Mouse (Mus musculus) G1E (cell line): ENCODE data around the gene Baz2b. TPM values are rescaled to one million over a fixed set of nuclear protein-coding genes. Genes with fewer than 3 reads are reported as not detected.

ENCODE experiments used
- ATAC-seq: 2 replicates; pipeline ENCODE4 v1.8.0; 2016; ENCODE audit warnings: mild to moderate bottlenecking; ENCODE audit not compliant: insufficient number of reproducible peaks, poor library complexity, low FRiP score, severe bottlenecking; ENCODE audit errors: extremely low read depth
- DNase-seq: peaks from one replicate; pipeline ENCODE4 v3.0.0; 2012; ENCODE audit warnings: low spot score
- H3K27me3 ChIP-seq: 2 replicates; pipeline ENCODE4 v1.6.1; 2012; ENCODE audit warnings: mild to moderate bottlenecking, low read length, inconsistent platforms; ENCODE audit not compliant: insufficient read depth
- H3K36me3 ChIP-seq: replicated peaks from 2 replicates; pipeline ENCODE3; 2012; ENCODE audit warnings: mild to moderate bottlenecking, inconsistent platforms
- H3K4me1 ChIP-seq: 2 replicates; pipeline ENCODE4 v1.6.1; 2012; ENCODE audit warnings: low read depth, low read length, inconsistent platforms, mixed read lengths; ENCODE audit not compliant: insufficient read depth
- H3K4me3 ChIP-seq: 2 replicates; pipeline ENCODE4 v1.5.1; 2012; ENCODE audit warnings: low read depth, mild to moderate bottlenecking, inconsistent platforms, low read length, moderate library complexity, mixed read lengths
- H3K9me3 ChIP-seq: replicated peaks from 2 replicates; pipeline ENCODE4 v1.6.1; 2012; ENCODE audit warnings: inconsistent platforms
- CTCF ChIP-seq: IDR thresholded peaks from 2 replicates; pipeline ENCODE4 v1.5.1; 2012; ENCODE audit warnings: low read depth, low read length, inconsistent platforms, mixed read lengths
- GATA1 ChIP-seq: IDR thresholded peaks from 2 replicates; pipeline ENCODE4 v1.6.1; 2012; ENCODE audit warnings: borderline replicate concordance, low read length, inconsistent platforms, mixed read lengths
- GATA2 ChIP-seq: IDR thresholded peaks from 2 replicates; pipeline ENCODE4 v1.6.1; 2012; ENCODE audit warnings: low read depth, low read length, inconsistent platforms, borderline replicate concordance
- POLR2AphosphoS5 ChIP-seq: IDR thresholded peaks from 2 replicates; pipeline ENCODE4 v1.6.1; 2012; ENCODE audit warnings: low read depth, low read length, inconsistent platforms; ENCODE audit not compliant: insufficient replicate concordance
- TAL1 ChIP-seq: conservative IDR thresholded peaks from 2 replicates; pipeline ENCODE4 v1.6.1; 2012; ENCODE audit warnings: low read depth, low read length, inconsistent platforms, mixed read lengths
- polyA plus RNA-seq: library from polyadenylated mRNA; stranded (reverse); fragments of >175 nt; gene quantifications from 2 replicates; pipeline ENCODE4 v1.2.3, GENCODE M21; 2012
- total RNA-seq, 2 experiments: library from RNA; stranded (forward) in 1 of 2; stranded (reverse) in 1 of 2; fragments of 200-1000 nt in 1 of 2; fragments of >200 nt in 1 of 2; fragmentation: Nextera tagmentation in 1 of 2; gene quantifications; 2 replicates each; pipeline ENCODE4 v1.2.3; 2014 to 2017

Baz2b gene
- total and polyA plus RNA-seq, 3 experiments: 13.2 to 104 (median 66.5) TPM

DNA sequence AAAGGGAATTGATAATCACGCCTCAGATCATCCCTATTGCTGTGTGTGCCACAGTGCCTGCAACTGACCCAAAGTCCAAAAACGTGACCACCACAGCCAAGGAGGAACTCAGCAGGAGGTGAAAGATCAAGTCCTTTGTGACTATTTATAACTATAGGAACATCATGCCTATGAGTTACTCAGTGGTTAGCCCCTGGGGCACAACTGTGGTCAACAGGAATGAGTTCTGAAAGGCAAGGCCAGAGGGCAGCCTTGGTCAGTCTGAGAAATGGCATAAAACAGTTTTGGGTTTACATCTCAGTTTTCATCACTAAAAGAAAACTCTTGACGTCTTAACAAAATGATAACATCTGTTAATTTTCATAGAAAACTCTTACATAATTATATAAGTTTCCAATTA is 254.8 kb downstream of the Baz2b start:
- Histone ChIP-seq H3K9me3 (no peaks in the 10 kb centered on the region), H3K36me3 (peaks cover 39% of the 10 kb centered on the region), H3K4me3 (no peak overlapping the region), H3K27me3 (no peaks in the 10 kb centered on the region), H3K4me1 (no peaks in the 10 kb centered on the region)
- no peak for DNase-seq
- TF ChIP-seq CTCF (no peak), TAL1 (no peak), GATA1 (no peak), GATA2 (no peak), POLR2AphosphoS5 (no peak)
- ATAC-seq: no peak

DNA sequence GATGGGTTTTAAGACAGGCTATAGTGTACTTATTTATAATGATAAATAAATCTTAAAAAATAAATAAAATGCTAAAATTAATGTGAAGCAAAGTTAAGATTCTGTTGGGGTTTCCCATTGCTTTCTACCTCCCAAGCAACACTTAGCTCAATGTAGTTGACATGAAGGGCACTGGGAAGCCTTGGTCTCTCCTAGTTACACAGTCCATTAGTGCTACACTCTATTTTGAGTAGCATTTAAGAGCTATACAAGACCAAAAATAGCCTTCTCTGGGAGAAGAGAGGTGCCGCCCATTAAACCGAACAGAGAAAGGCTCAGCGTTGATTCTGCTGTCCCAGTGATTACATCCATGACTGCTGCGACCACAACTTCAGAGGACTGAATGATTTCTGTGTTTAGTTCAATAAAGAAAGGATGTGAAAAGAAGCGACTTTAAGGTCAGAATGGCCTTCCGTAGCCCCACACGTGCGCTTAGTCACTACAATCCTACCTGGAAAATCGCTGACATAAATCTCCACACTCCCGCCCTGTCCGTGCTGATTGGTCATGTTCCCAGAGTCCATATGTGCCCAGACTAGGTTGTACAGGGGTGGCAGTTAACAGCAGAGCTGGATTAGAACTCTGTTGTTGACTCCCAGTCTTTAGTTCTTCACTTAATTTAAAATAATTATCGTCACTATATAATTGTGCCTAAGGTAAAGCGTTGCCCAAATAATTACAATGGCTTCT is 257.2 kb downstream of the Baz2b start:
- ATAC-seq: no peak
- Histone ChIP-seq H3K4me3 (no peak overlapping the region), H3K27me3 (no peaks in the 10 kb centered on the region), H3K36me3 (peaks cover 33% of the 10 kb centered on the region), H3K4me1 (no peaks in the 10 kb centered on the region), H3K9me3 (no peaks in the 10 kb centered on the region)
- TF ChIP-seq CTCF (no peak), GATA1 (no peak), TAL1 (no peak), GATA2 (no peak), POLR2AphosphoS5 (no peak)
- no peak for DNase-seq

DNA sequence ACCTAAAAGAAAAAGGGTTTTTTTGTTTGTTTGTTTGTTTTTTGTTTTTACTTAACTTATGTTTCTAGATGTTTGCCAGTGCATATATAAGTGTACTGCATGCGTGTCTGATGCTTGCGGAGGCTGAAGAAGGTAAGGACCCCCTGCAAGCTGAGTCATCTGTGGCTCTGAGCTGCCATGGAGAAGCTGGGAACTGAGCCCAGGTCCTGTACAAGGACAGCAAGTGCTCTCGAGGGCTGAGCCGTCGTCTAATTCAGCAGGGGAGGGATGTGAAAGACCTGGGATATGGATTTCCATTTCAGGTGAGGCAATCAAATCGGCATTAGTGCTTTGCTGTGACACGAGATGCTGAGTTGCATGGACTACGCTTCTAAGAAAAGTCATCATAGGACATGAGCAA is 257.9 kb downstream of the Baz2b start:
- TF ChIP-seq CTCF (no peak), GATA2 (no peak), POLR2AphosphoS5 (no peak), TAL1 (no peak), GATA1 (no peak)
- H3K27me3 ChIP-seq: no peaks in the 10 kb centered on the region
- peaks cover 30% of the 10 kb centered on the region for H3K36me3 ChIP-seq
- no peaks in the 10 kb centered on the region for H3K9me3 ChIP-seq
- H3K4me1 ChIP-seq: no peaks in the 10 kb centered on the region
- DNase-seq (no peak), ATAC-seq (no peak)
- H3K4me3 ChIP-seq: no peak overlapping the region

DNA sequence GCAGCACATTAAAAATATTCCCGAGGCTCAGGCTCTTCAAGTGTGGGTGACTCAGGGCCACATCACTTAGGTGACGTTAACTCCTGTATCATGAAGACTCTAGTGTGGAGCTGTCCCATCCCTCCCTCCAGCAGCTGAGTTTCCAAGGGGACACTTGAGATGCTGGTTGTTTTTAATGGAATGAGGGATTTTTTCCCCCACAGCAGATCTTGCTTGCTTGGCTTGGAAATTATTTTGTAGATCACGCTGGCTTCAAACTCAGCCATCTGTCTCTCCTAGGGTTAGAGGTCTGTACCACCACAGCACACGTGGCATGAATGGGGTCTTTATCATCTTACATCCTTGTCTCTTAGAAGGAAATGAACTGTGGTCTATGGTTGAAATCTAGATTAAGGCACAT is 258.5 kb downstream of the Baz2b start:
- H3K27me3 ChIP-seq: no peaks in the 10 kb centered on the region

DNA sequence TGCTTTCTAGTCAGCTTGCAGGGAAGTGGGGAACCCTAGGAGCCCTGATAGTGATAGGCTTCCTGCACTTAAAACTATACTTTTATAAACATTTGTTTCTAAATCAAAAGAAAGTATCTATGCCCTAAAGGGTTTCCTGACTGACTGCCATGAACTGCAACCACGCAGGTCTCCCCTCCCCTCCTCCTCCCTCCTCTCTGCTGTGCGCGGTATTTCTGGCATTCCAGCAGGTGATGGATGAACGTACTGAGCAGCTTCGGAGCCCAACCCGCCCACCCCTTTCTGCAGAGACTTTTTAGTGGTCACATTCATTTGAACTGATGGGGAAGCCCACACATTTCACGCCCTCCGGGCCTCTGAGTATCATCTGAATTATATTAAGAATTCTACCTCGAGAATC is 273.3 kb downstream of the Baz2b start:
- H3K4me3 ChIP-seq: no peak overlapping the region
- no peak for DNase-seq
- H3K36me3 ChIP-seq: peaks cover 26% of the 10 kb centered on the region
- H3K27me3 ChIP-seq: no peaks in the 10 kb centered on the region
- no peak for ATAC-seq
- no peaks in the 10 kb centered on the region for H3K4me1 ChIP-seq
- no peaks in the 10 kb centered on the region for H3K9me3 ChIP-seq
- TF ChIP-seq POLR2AphosphoS5 (no peak), GATA1 (no peak), GATA2 (no peak)

More for the DNA sequence above, 258.5 kb downstream of the Baz2b start:
- no peaks in the 10 kb centered on the region for H3K4me1 ChIP-seq
- TF ChIP-seq GATA2 (no peak), CTCF (no peak), TAL1 (no peak), POLR2AphosphoS5 (no peak), GATA1 (no peak)
- peaks cover 30% of the 10 kb centered on the region for H3K36me3 ChIP-seq
- H3K9me3 ChIP-seq: no peaks in the 10 kb centered on the region
- H3K4me3 ChIP-seq: no peak overlapping the region
- no peak for ATAC-seq
- DNase-seq: no peak

DNA sequence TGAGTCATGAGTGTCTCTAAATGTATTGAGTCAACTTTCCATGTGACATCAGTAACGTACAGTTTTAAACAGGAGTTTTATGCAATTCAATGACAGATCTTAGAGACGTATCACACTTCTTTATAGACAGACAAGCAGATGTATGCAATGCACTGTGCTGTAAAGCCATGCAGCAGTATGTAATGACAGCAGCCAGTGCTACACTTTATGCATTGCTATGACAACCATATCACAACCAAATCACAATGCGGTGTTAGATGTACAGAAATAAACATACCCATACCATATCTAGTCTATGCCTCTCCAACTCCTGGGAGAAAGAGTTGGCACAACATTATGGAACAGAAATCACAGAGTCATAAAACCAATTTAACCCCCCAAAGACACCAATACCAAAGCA is 276.5 kb downstream of the Baz2b start:
- Histone ChIP-seq H3K9me3 (no peaks in the 10 kb centered on the region), H3K4me1 (no peaks in the 10 kb centered on the region), H3K27me3 (no peaks in the 10 kb centered on the region), H3K4me3 (no peak overlapping the region), H3K36me3 (peaks cover 10% of the 10 kb centered on the region)
- TF ChIP-seq GATA2: no peak
- TF ChIP-seq GATA1: no peak
- no peak for DNase-seq
- no peak for ATAC-seq
